7 mouse cellular contexts compared by ENCODE assay signal in the genomic region with DNA sequence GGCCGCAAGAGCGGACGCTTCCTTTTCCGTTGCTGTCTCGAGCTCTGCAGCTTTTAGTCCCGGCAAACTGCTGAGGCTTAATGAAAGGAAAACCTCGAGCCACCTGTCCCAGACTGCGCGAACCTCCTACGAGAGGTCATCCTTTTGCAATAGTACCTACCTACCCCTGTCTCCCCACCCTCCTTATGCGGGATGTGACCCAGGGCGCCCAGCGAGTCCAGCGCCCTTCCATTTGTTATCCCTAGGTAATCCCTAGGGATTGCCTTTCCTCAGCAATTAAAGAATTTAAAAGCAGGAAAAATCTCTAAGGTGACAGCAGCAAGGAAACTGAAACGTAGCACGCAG. TPM values are rescaled to one million over a fixed set of nuclear protein-coding genes. Genes with fewer than 3 reads are reported as not detected.
DNase-seq lines count a peak whose midpoint lies in the region; ATAC-seq lines count a peak whose summit lies in the region.

No protein-coding gene starts in this region.

- peaks cover 6% of the 10 kb centered on the region; the same call in 1 of the 2 replicates for H3K9me3 ChIP-seq in lung, embryonic 16.5 days (ENCODE audit: control insufficient read depth, low read length)
- H3K9me3 ChIP-seq in forebrain, embryonic 15.5 days: peaks cover 6% of the 10 kb centered on the region; the same call in 1 of the 2 replicates
- no peaks in the 10 kb centered on the region for H3K9me3 ChIP-seq in liver, embryonic 12.5 days (replicated peaks)
- no peaks in the 10 kb centered on the region for H3K9me3 ChIP-seq in stomach, embryonic 16.5 days (replicated peaks; ENCODE audit: control insufficient read depth, low read length)

- ATAC-seq in lung, embryonic 16.5 days (ENCODE audit: low read depth): no peak
- ATAC-seq in forebrain, embryonic 15.5 days (replicated peaks): no peak
- no peak; the same call in 1 of the 2 replicates for ATAC-seq in liver, embryonic 12.5 days
- no peak; the same call in 1 of the 2 replicates for ATAC-seq in stomach, embryonic 16.5 days (ENCODE audit: insufficient read depth, low FRiP score)

- peak overlapping the region; percentile 78 for H3K9ac ChIP-seq in lung, embryonic 16.5 days (ENCODE audit: low read length)
- H3K9ac ChIP-seq in forebrain, embryonic 15.5 days (replicated peaks): peak overlapping the region; percentile 76
- H3K9ac ChIP-seq in liver, embryonic 12.5 days: peak overlapping the region; percentile 53
- H3K9ac ChIP-seq in stomach, embryonic 16.5 days (ENCODE audit: low read length): peak overlapping the region; percentile 74

- H3K36me3 ChIP-seq in lung, embryonic 16.5 days (ENCODE audit: control insufficient read depth, insufficient read depth, low read length): peaks cover 21% of the 10 kb centered on the region
- peaks cover 30% of the 10 kb centered on the region for H3K36me3 ChIP-seq in forebrain, embryonic 15.5 days
- H3K36me3 ChIP-seq in liver, embryonic 12.5 days: peaks cover 23% of the 10 kb centered on the region
- H3K36me3 ChIP-seq in stomach, embryonic 16.5 days (ENCODE audit: control insufficient read depth, insufficient read depth, low read length): peaks cover 22% of the 10 kb centered on the region

- H3K27me3 ChIP-seq in lung, embryonic 16.5 days (ENCODE audit: control insufficient read depth, insufficient read depth, low read depth, low read length): no peaks in the 10 kb centered on the region
- H3K27me3 ChIP-seq in forebrain, embryonic 15.5 days: no peaks in the 10 kb centered on the region
- H3K27me3 ChIP-seq in liver, embryonic 12.5 days (replicated peaks): no peaks in the 10 kb centered on the region
- no peaks in the 10 kb centered on the region for H3K27me3 ChIP-seq in stomach, embryonic 16.5 days (ENCODE audit: control insufficient read depth, insufficient read depth, low read length)

- WGBS in lung, embryonic 16.5 days: under 1% methylated on average over 16 of the region's 16 CpGs
- WGBS in forebrain, embryonic 15.5 days: 2% methylated on average over 16 of the region's 16 CpGs
- WGBS in liver, embryonic 12.5 days (ENCODE audit: insufficient replicate concordance): 2% methylated on average over 16 of the region's 16 CpGs
- WGBS in stomach, embryonic 16.5 days: 1% methylated on average over 16 of the region's 16 CpGs

- H3K4me1 ChIP-seq in lung, embryonic 16.5 days (replicated peaks; ENCODE audit: control insufficient read depth, insufficient read depth, low read length): peaks cover 9% of the 10 kb centered on the region
- H3K4me1 ChIP-seq in forebrain, embryonic 15.5 days: peaks cover 13% of the 10 kb centered on the region
- peaks cover 18% of the 10 kb centered on the region for H3K4me1 ChIP-seq in liver, embryonic 12.5 days
- H3K4me1 ChIP-seq in stomach, embryonic 16.5 days (ENCODE audit: control insufficient read depth, insufficient read depth, low read length): 0 out of 2 replicates have a peak, but pooled peaks cover 3% of the 10 kb centered on the region

- H3K27ac ChIP-seq in lung, embryonic 16.5 days (ENCODE audit: low read length): peak overlapping the region; percentile 43; the same call in 1 of the 2 replicates
- H3K27ac ChIP-seq in forebrain, embryonic 15.5 days (replicated peaks): peak overlapping the region; percentile 82
- no peak overlapping the region for H3K27ac ChIP-seq in liver, embryonic 12.5 days
- H3K27ac ChIP-seq in stomach, embryonic 16.5 days (ENCODE audit: low read length): peak overlapping the region; percentile 60

- H3K4me2 ChIP-seq in lung, embryonic 16.5 days (ENCODE audit: low read depth, low read length): peak overlapping the region; percentile 96
- H3K4me2 ChIP-seq in forebrain, embryonic 15.5 days (replicated peaks): peak overlapping the region; percentile 84
- H3K4me2 ChIP-seq in liver, embryonic 12.5 days: peak overlapping the region; percentile 76
- peak overlapping the region; percentile 95 for H3K4me2 ChIP-seq in stomach, embryonic 16.5 days (ENCODE audit: low read depth, low read length)

- no peak for DNase-seq in lung, postnatal 25 days (ENCODE audit: low spot score)
- no peak for DNase-seq in layer of hippocampus, adult 18-20 months (ENCODE audit: low spot score in 2 of 2)
- DNase-seq in layer of hippocampus, adult 9-10 months (ENCODE audit: low spot score): no peak

- peak overlapping the region; percentile 63 for H3K4me3 ChIP-seq in lung, embryonic 16.5 days (ENCODE audit: low read length)
- H3K4me3 ChIP-seq in forebrain, embryonic 15.5 days: peak overlapping the region; percentile 56
- peak overlapping the region; percentile 48 for H3K4me3 ChIP-seq in liver, embryonic 12.5 days
- peak overlapping the region; percentile 63 for H3K4me3 ChIP-seq in stomach, embryonic 16.5 days (replicated peaks; ENCODE audit: low read length)

RNA-seq across cellular contexts. Expression of gene Zscan18, which starts 0.3 kb away (rescaled TPM):
- 5.6 and 6.5 TPM in 2 replicates for polyA plus RNA-seq in lung, embryonic 16.5 days (2015; fragmentation: Nextera tagmentation; extraction: Ambion mirVana)
- polyA plus RNA-seq in forebrain, embryonic 15.5 days (2015; fragmentation: Nextera tagmentation; extraction: Ambion mirVana): 21.3 and 22.7 TPM in 2 replicates
- 1.4 and 2.1 TPM in 2 replicates for polyA plus RNA-seq in liver, embryonic 12.5 days (2016; fragmentation: Nextera tagmentation; extraction: Ambion mirVana)
- polyA plus RNA-seq in stomach, embryonic 16.5 days (2015; fragmentation: Nextera tagmentation; extraction: Ambion mirVana): 5.7 and 7.6 TPM in 2 replicates
- 10 to 100 TPM; 24.2 to 26.5 TPM for total RNA-seq in layer of hippocampus, adult 18-20 months (2021)

RNA-seq across cellular contexts. Expression of gene Zfp329, which starts 15.0 kb away (rescaled TPM):
- 13.6 and 14.5 TPM in 2 replicates for polyA plus RNA-seq in lung, embryonic 16.5 days (2015; fragmentation: Nextera tagmentation; extraction: Ambion mirVana)
- 28.9 and 30.2 TPM in 2 replicates for polyA plus RNA-seq in forebrain, embryonic 15.5 days (2015; fragmentation: Nextera tagmentation; extraction: Ambion mirVana)
- polyA plus RNA-seq in liver, embryonic 12.5 days (2016; fragmentation: Nextera tagmentation; extraction: Ambion mirVana): 3.8 and 4.6 TPM in 2 replicates
- polyA plus RNA-seq in stomach, embryonic 16.5 days (2015; fragmentation: Nextera tagmentation; extraction: Ambion mirVana): 13.8 and 14.5 TPM in 2 replicates
- total RNA-seq in layer of hippocampus, adult 18-20 months (2021): 10 to 100 TPM; 20.7 to 23.0 TPM

RNA-seq across cellular contexts. Expression of gene Zfp110, which starts 30.9 kb away (rescaled TPM):
- 45.5 and 46.4 TPM in 2 replicates for polyA plus RNA-seq in lung, embryonic 16.5 days (2015; fragmentation: Nextera tagmentation; extraction: Ambion mirVana)
- 40.2 and 44.1 TPM in 2 replicates for polyA plus RNA-seq in forebrain, embryonic 15.5 days (2015; fragmentation: Nextera tagmentation; extraction: Ambion mirVana)
- 16.1 and 16.4 TPM in 2 replicates for polyA plus RNA-seq in liver, embryonic 12.5 days (2016; fragmentation: Nextera tagmentation; extraction: Ambion mirVana)
- polyA plus RNA-seq in stomach, embryonic 16.5 days (2015; fragmentation: Nextera tagmentation; extraction: Ambion mirVana): 36.0 and 38.7 TPM in 2 replicates
- 10 to 100 TPM; 14.8 to 17.1 TPM for total RNA-seq in layer of hippocampus, adult 18-20 months (2021)
